Mouse (Mus musculus): ENCODE results near the gene Pik3cd. TPM values are rescaled to one million over a fixed set of nuclear protein-coding genes. Genes with fewer than 3 reads are reported as not detected.

Pik3cd gene
- polyA plus RNA-seq, 1 experiment from 2014 or later, result 5.0 TPM

GRCm38 (mm10) chr4:149678006-149678405 is 24.4 kb downstream of the Pik3cd start:
- no peak overlapping the region for H3K9ac ChIP-seq
- peaks cover 31% of the 10 kb centered on the region for H3K27me3 ChIP-seq
- no peak overlapping the region for H3K4me3 ChIP-seq
- no peak overlapping the region for H3K4me2 ChIP-seq (replicated peaks)
- H3K27ac ChIP-seq, result no peak overlapping the region
- H3K36me3 ChIP-seq, result 0 out of 2 replicates have a peak, but pooled peaks cover 3% of the 10 kb centered on the region
- H3K9me3 ChIP-seq, result no peaks in the 10 kb centered on the region; the same call in 1 of the 2 replicates
- WGBS, result 52% methylated on average over 1 of the region's 1 CpGs
- peaks cover 16% of the 10 kb centered on the region for H3K4me1 ChIP-seq
- no peak for ATAC-seq (ENCODE audit: low FRiP score, low read depth)

DNA sequence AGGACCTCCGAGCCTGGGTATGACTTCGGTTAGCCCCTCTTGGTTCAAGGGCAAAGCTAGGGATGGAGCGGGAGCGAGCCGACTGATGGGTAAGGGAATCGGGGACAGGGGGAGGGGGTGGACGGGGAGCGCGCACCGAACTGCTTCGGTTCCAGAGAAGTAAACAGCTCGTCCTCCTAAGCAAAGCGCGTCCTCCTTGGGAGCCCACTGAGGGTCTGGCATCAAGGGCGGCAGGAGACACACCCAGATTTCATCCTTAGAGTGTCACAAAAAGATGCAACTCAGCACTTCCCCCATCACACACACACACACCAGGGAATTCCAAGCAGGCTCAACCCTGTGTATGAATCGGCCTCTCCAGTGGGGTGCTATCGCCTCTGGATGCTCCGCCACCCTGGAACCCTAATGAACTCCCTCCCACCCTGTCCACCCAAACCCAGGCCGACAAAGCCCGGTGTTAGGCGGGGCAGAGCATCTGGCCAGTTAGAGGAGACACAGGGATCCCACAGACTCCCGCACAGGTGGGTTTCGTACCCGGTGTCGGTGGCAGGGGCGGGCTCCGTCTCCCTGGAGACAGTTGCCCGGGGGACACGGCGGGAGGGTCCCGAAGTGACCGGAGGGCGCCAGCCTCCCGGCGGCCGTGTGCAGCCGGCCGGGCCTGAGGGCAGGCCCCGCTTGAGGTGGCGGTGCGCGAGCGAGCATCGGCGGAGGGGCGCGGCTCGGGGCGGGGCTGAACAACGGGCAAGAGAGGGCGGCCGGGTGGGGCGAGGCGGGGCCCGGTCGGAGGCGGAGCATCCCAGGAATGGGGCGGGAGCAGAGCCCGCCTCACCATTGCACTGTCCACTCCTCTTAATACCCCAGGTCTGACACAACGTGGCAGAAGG is 26.8 kb downstream of the Pik3cd start:
- Histone ChIP-seq H3K27me3 (peaks cover 31% of the 10 kb centered on the region), H3K4me2 (replicated peaks) (peak overlapping the region; percentile 99), H3K4me1 (peaks cover 12% of the 10 kb centered on the region), H3K36me3 (0 out of 2 replicates have a peak, but pooled peaks cover 3% of the 10 kb centered on the region), H3K9me3 (no peaks in the 10 kb centered on the region; the same call in 1 of the 2 replicates), H3K4me3 (peak overlapping the region; percentile 70), H3K27ac (no peak overlapping the region), H3K9ac (peak overlapping the region; percentile 72)
- peak; percentile 87 for ATAC-seq (ENCODE audit: low FRiP score, low read depth)
- WGBS, result under 1% methylated on average over 60 of the region's 60 CpGs

- peak overlapping the region; percentile 70 for H3K4me3 ChIP-seq
- H3K27me3 ChIP-seq, result peaks cover 31% of the 10 kb centered on the region
- WGBS, result 18% methylated on average over 8 of the region's 8 CpGs
- ATAC-seq (ENCODE audit: low FRiP score, low read depth), result no peak
- H3K4me2 ChIP-seq (replicated peaks), result peak overlapping the region; percentile 99
- H3K9ac ChIP-seq, result peak overlapping the region; percentile 72
- no peaks in the 10 kb centered on the region; the same call in 1 of the 2 replicates for H3K9me3 ChIP-seq
- H3K36me3 ChIP-seq, result 0 out of 2 replicates have a peak, but pooled peaks cover 3% of the 10 kb centered on the region
- H3K4me1 ChIP-seq, result peaks cover 12% of the 10 kb centered on the region
- no peak overlapping the region for H3K27ac ChIP-seq
These were observed 27.5 kb downstream of the Pik3cd start for GRCm38 (mm10) chr4:149674814-149675377.

GRCm38 (mm10) chr4:149672747-149673146 is 29.6 kb downstream of the Pik3cd start:
- H3K9ac ChIP-seq, result no peak overlapping the region
- H3K27me3 ChIP-seq, result peaks cover 31% of the 10 kb centered on the region
- no peak overlapping the region for H3K4me2 ChIP-seq (replicated peaks)
- H3K36me3 ChIP-seq, result 0 out of 2 replicates have a peak, but pooled peaks cover 3% of the 10 kb centered on the region
- no peak overlapping the region for H3K27ac ChIP-seq
- no peak overlapping the region for H3K4me3 ChIP-seq
- peaks cover 12% of the 10 kb centered on the region for H3K4me1 ChIP-seq
- no peaks in the 10 kb centered on the region; the same call in 1 of the 2 replicates for H3K9me3 ChIP-seq
- no peak for ATAC-seq (ENCODE audit: low FRiP score, low read depth)
- WGBS, result 92% methylated on average over 5 of the region's 5 CpGs

DNA sequence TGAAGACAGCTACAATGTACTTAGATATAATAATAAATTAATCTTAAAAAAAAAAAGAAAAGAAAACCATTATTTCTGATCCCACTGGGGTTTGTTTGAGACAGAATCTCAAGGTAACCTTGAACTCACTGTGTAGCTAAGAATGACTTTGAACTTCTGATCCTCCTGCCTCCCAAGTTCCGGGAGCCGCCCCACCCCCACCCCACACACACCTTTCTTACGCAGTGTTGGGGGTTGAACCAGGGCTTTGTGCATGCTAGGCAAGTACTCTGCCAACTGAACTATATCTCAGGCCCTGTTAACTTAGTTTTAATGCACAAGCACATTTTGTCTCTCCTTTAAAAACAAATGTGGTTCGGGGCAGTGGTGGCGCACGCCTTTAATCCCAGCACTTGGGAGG is 31.2 kb downstream of the Pik3cd start:
- Histone ChIP-seq H3K9ac (no peak overlapping the region), H3K9me3 (no peaks in the 10 kb centered on the region; the same call in 1 of the 2 replicates), H3K4me2 (replicated peaks) (no peak overlapping the region), H3K36me3 (0 out of 2 replicates have a peak, but pooled peaks cover 3% of the 10 kb centered on the region), H3K27ac (no peak overlapping the region), H3K27me3 (peaks cover 26% of the 10 kb centered on the region), H3K4me1 (peaks cover 12% of the 10 kb centered on the region), H3K4me3 (no peak overlapping the region)
- 97% methylated on average over 6 of the region's 6 CpGs for WGBS
- no peak for ATAC-seq (ENCODE audit: low FRiP score, low read depth)

DNA sequence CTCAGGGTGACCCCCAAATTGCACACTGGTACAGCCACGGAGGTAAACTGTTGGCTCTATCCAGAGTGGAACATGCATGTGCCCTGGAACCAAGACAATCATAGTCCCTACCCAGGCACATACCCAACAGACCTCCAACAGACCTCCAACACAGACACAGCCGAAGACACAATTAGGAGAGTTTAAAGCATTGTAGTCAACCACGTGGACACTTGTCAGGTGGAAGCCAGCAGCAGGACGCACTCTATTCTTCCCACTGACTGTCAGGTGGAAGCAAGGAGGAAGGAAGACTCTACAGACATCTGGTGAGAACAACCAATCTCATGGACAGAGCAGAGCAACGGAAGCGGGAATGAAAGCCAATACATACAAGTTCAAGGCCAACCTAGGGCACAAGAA is 36.7 kb downstream of the Pik3cd start:
- ATAC-seq (ENCODE audit: low FRiP score, low read depth), result no peak
- 0 out of 2 replicates have a peak, but pooled peaks cover 5% of the 10 kb centered on the region for H3K4me1 ChIP-seq
- no peak overlapping the region for H3K4me3 ChIP-seq
- H3K36me3 ChIP-seq, result no peaks in the 10 kb centered on the region
- H3K9ac ChIP-seq, result no peak overlapping the region
- H3K27ac ChIP-seq, result no peak overlapping the region
- no peaks in the 10 kb centered on the region for H3K27me3 ChIP-seq
- 89% methylated on average over 6 of the region's 6 CpGs for WGBS
- H3K9me3 ChIP-seq, result no peaks in the 10 kb centered on the region
- H3K4me2 ChIP-seq (replicated peaks), result no peak overlapping the region

GRCm38 (mm10) chr4:149665016-149665691 is 37.2 kb downstream of the Pik3cd start:
- Histone ChIP-seq H3K27ac (no peak overlapping the region), H3K36me3 (no peaks in the 10 kb centered on the region), H3K9ac (no peak overlapping the region), H3K4me2 (replicated peaks) (no peak overlapping the region), H3K4me1 (0 out of 2 replicates have a peak, but pooled peaks cover 5% of the 10 kb centered on the region), H3K27me3 (no peaks in the 10 kb centered on the region), H3K4me3 (no peak overlapping the region), H3K9me3 (no peaks in the 10 kb centered on the region)
- ATAC-seq (ENCODE audit: low FRiP score, low read depth), result no peak
- 78% methylated on average over 6 of the region's 6 CpGs for WGBS

- Histone ChIP-seq H3K36me3 (peaks cover 6% of the 10 kb centered on the region; the same call in 1 of the 2 replicates), H3K27ac (no peak overlapping the region), H3K27me3 (no peaks in the 10 kb centered on the region), H3K9me3 (no peaks in the 10 kb centered on the region), H3K4me1 (0 out of 2 replicates have a peak, but pooled peaks cover 5% of the 10 kb centered on the region), H3K4me3 (no peak overlapping the region), H3K4me2 (replicated peaks) (no peak overlapping the region), H3K9ac (no peak overlapping the region)
- 80% methylated on average over 7 of the region's 7 CpGs for WGBS
- no peak for ATAC-seq (ENCODE audit: low FRiP score, low read depth)
These were observed 38.4 kb downstream of the Pik3cd start for GRCm38 (mm10) chr4:149663849-149664503.

DNA sequence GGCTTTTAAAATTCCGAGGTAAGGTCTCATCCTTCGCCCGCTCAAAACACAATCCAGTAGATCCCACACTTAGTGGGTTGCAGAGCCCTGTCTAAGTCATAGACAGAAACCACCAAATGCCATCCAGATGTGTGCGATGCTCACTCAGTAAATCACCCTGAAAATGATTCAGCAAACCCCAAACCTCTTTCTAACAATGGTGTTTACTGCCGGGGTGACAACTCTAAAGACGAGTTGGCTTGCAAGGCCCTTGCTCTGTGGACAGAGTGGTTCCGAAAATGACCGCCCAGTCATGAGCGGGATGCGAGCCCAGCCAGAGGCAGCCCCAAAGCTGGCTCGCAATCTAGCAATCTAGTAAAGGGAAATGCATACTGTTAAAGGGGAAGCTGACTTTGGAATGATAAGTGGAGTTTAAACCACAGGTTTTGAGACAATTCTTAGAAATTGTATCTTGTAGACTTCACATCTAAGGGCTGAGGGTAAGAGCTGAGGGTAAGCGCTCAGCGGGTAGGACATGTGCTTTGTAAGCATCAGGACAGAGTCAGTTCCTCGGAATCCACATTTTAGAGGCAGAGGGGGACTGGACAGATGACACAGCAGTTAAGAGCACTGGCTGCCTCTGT is 40.3 kb downstream of the Pik3cd start:
- no peaks in the 10 kb centered on the region for H3K27me3 ChIP-seq
- H3K4me2 ChIP-seq (replicated peaks), result no peak overlapping the region
- no peak overlapping the region for H3K27ac ChIP-seq
- H3K4me3 ChIP-seq, result no peak overlapping the region
- 74% methylated on average over 14 of the region's 14 CpGs for WGBS
- no peaks in the 10 kb centered on the region for H3K9me3 ChIP-seq
- H3K9ac ChIP-seq, result no peak overlapping the region
- no peak for ATAC-seq (ENCODE audit: low FRiP score, low read depth)
- 0 out of 2 replicates have a peak, but pooled peaks cover 5% of the 10 kb centered on the region for H3K4me1 ChIP-seq
- peaks cover 9% of the 10 kb centered on the region; the same call in 1 of the 2 replicates for H3K36me3 ChIP-seq

DNA sequence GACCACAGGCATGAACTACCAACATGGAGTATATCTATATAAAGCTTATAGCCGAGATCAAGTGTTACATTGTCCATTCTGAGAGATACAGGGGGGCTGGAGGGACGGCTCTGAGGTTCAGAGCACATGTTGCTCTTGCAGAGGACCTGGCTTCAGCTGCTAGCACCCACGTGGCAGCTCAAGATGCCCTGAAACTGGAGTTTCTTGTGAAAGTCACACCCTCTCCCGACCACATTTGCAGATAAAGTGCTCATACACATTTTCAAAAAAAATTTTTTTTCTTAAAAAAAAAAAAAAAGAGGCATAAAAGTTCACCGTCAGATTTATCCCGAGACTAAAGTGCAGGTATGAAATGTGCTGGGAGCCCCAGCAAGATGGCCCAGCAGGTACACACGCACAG is 41.8 kb downstream of the Pik3cd start:
- H3K9ac ChIP-seq, result no peak overlapping the region
- H3K36me3 ChIP-seq, result peaks cover 10% of the 10 kb centered on the region
- no peak overlapping the region for H3K4me3 ChIP-seq
- 83% methylated on average over 7 of the region's 7 CpGs for whole genome bisulfite sequencing
- no peak overlapping the region for H3K27ac ChIP-seq
- no peaks in the 10 kb centered on the region for H3K27me3 ChIP-seq
- no peak for ATAC-seq (ENCODE audit: low FRiP score, low read depth)
- H3K4me2 ChIP-seq (replicated peaks), result no peak overlapping the region
- H3K9me3 ChIP-seq, result no peaks in the 10 kb centered on the region
- H3K4me1 ChIP-seq, result 0 out of 2 replicates have a peak, but pooled peaks cover 5% of the 10 kb centered on the region

- WGBS, result 78% methylated on average over 25 of the region's 25 CpGs
- Histone ChIP-seq H3K4me3 (no peak overlapping the region), H3K27me3 (no peaks in the 10 kb centered on the region), H3K4me1 (0 out of 2 replicates have a peak, but pooled peaks cover 5% of the 10 kb centered on the region), H3K4me2 (replicated peaks) (no peak overlapping the region), H3K36me3 (peaks cover 18% of the 10 kb centered on the region), H3K27ac (no peak overlapping the region), H3K9ac (no peak overlapping the region), H3K9me3 (no peaks in the 10 kb centered on the region)
- ATAC-seq (ENCODE audit: low FRiP score, low read depth), result no peak
These were observed 42.8 kb downstream of the Pik3cd start for GRCm38 (mm10) chr4:149659495-149660116.
